Mouse (Mus musculus): ENCODE data around the gene Gm10770.
"Not testable (repeated sequence)": the region's sequence is repeated elsewhere in the genome, so short reads cannot be mapped to it uniquely, and the experiment has no call there.

Gm10770 gene

DNA sequence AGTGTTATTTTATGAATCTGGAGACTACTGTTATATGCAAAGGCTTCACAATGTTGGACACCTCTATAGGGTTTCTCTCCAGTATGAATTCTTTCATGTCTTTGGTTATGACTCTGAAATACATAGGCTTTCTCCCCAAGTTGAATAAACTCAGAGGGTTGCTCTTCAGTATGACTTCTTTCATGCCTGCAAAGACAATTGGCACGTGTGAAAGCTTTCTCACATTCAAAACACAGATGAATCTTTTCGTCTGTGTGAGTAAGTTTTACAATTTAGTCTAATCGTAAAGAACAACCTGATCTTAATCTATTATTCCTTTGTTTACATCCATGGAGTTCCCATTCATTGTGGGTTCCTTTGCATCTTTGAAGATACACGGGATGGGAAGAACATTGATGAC, at the start of gene Gm10770:
Gm10770 (minus strand) TSS at position 101 of the 400 bp plus-strand sequence.
- DNase-seq (ENCODE audit: low spot score): not testable (repeated sequence)

DNA sequence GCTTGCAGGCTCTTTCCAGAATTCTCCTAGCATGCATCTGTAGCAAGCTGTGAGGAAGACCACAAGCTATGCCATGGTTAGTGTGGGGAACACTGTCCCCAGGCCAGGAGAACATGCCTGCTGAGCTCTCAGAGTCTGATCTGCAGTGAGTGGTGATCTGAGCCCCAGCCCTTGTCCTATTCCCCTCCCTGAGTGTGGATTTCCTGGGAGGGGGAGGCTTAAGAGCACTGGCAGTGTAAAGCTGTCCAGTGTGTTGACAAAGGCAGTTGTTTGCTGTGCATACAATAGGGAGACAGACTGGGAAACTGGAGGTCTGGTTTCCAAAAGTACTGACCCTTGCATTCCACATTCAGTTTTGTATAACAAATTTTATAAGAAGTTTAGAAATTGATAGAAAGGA, 43.8 kb upstream of the Gm10770 start:
- DNase-seq (ENCODE audit: low spot score): not testable (repeated sequence)

DNA sequence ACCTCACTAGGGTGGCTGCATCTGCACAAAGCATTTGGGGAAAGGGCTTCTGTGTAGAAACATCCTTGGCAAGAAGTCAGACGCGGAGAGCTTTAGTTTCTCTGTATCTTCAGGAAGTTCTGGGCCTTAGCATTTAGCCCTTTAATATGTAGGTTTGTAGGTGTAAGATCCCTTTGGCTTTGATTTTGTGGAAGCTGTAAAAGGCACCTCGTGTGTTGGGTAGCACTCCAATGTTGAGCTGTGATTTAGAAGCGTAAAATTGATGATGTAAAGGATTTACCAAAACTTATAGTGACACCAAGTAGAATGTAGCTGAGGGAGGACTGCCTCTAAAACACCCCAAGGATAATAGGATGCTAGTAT, 38.9 kb upstream of the Gm10770 start:
- not testable (repeated sequence) for DNase-seq (ENCODE audit: low spot score)

DNA sequence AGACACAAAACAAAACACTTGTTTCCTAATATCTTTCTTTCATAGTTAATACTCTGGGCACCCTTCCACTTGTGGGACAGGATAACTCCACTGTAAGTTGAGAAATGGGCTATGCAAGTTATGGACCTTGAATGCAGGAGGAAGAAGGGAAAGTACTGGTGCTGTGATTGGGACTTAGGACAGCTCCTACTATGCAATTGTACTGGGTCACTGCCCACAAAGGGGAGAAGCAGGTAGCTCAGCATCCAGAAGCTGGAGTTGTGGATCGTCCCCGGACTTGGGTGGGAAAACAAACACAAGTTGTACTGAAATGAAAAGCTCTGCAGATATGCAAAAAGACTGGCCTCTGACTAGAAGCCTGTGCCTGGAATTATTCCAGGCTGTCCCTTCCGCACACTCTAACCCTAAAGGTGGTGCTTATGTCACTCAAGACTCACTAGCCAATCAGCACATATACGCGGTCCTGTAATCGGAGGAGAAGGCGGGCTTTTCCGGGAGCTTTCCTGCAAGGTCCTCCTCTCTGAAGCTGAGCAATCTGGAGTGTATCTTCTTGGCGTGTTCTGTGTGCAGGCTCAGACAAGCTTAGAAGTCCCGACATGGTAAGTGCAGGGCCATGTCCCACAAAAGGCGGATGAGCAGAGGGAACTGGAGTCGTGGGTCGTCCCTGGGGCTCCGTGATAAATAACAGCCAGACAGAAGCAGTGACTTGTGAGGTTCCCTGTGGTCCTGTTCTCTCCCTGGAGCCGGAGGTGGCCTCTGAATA, 38.3 kb upstream of the Gm10770 start, which contains the start of gene Zfp937:
Zfp937 (plus strand) TSS at position 474 of the 763 bp plus-strand sequence.
- peak; percentile 79 for DNase-seq (ENCODE audit: low spot score)

DNA sequence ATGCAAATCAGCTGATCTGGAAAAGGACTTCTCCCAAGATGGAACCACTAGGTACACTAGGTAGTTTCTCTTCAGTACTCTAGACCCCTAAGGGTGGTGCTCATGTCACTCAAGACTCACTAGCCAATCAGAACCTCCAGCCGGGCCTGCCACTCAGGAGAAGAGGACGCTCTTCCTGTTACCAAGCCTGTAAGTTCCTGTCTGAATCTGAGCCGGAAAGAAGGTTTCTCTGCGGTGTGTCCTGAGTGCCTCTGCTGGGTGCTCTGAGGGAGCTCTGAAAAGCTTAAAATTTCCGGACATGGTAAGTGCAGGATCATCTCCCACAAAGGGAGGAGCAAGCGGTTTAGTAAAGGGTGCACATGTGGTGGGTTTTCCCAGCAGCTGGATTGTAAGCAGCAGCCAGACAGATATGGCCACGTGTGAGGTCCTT, 2.1 kb upstream of the Gm10770 start, which contains the start of gene Gm14139:
Gm14139 (plus strand) TSS at position 186 of the 430 bp plus-strand sequence.
- DNase-seq (ENCODE audit: low spot score): not testable (repeated sequence)

DNA sequence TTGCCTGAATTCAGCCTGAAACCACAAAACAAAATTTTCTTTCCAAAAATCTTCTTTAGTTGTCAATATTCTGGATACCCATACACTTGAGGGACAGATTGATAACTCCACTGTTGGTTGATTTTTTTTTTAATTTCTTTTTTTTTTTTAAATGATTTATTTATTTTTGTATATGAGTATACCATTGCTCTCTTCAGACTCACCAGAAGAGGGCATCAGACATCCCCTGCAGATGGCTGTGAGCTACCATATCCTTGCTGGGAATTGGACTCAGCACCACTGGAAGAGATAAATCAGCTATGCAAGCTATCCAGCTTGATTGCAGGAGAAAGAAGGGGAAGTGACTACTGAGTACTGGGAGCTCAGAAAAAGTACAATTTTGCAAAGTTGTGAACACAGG, 1.6 kb upstream of the Gm10770 start:
- not testable (repeated sequence) for DNase-seq (ENCODE audit: low spot score)

DNA sequence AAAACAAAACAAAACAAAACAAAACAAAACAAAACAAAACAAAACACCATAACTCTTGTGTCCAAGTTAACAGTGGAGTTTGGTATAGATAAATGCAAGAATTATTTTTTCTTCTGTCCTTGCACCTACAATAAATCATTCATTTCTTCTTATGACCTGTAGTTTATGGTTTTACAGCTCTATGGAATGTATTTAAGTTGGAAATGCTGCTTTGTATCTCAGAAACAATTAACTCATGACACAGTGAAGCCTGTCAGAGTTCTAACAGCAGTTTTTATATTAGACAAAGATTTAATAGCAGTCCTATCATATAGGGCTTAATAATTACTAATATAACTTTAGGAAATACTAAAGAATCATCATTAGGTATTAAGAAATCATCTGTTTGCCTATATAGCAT, 5.6 kb downstream of the Gm10770 start:
- no peak for DNase-seq (ENCODE audit: low spot score)

DNA sequence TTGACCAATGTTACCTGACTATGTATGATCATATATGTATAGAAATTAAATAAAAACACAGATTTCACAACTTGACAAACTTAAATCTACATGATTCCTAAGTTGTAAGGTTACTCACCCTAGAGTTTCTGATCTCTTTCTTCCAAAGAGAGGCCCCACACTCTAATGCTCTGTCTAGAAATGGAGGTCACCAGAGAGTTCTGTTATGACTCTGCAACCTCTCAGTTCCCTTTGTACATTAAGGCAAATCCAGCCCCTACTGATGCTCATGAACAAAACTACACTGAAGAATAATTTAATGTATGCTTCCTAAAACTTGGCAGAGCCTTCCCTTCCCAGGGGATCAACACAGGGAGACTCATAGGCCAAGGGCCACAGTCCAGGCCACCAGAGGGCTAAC, 12.8 kb downstream of the Gm10770 start:
- no peak for DNase-seq (ENCODE audit: low spot score)

DNA sequence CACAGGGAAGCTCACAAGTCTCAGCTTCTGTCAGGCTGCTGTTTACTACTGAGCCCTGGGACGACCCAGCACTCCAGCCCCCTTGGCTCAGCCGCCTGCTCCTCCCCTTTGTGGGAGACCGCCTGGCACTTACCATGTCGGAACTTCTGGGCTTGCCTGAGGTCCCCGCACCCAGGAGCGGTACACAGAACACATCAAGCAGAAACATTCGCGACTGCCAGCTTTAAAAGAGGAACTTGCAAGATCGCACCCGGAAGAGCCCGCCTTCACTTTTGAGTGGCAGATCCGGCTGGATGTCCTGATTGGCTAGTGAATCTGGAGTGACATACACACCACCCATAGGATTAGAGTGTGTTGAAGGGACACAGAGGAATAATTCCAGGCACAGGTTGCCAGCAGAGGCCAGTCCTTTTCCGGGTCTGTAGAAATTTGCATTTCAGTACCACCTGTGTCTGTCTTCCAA, 43.0 kb downstream of the Gm10770 start, which contains the start of gene Zfp120:
Zfp120 (minus strand) TSS at position 274 of the 463 bp plus-strand sequence.
- DNase-seq (ENCODE audit: low spot score): peak; percentile 90

DNA sequence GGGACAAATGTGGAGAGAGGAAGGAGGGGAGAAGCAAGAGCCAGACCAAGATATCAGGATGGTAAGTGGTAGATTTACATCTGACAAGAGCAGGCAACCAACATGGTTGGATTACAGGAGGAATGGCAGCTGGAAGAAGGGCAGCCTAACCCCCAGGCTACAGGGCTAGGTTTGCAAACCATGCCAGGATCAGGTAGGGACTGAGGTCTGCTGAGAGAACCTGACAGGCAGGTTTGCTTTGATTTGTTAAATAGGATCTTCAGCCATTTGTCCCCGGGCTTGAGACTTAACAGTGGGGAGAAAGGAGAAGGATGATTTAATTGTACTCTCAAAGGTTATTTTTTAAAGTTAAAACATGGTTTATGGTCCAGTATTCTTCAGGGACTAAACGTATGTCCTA, 46.7 kb downstream of the Gm10770 start:
- no peak for DNase-seq (ENCODE audit: low spot score)

DNA sequence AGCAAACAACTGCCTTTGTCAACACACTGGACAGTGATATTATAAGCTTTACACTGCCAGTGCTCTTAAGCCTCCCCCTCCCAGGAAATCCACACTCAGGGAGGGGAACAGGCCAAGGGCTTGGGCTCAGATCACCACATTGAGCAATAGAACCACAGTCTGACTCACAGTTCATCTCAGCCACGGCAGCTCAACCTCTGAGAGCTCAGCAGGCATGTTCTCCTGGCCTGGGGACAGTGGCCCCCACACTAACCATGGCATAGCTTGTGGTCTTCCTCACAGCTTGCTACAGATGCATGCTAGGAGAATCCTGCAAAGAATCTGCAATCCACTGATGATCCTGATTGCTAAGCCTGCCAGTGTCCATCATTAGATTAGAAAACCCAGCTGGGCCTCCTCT, 47.5 kb downstream of the Gm10770 start:
- not testable (repeated sequence) for DNase-seq (ENCODE audit: low spot score)
